Mouse (Mus musculus): ENCODE data around the gene Fcgrt. TPM values are rescaled to one million over a fixed set of nuclear protein-coding genes. Genes with fewer than 3 reads are reported as not detected.

The Fcgrt gene
- polyA plus RNA-seq, 1 experiment from 2014 or later, result 14.1 TPM

- peaks cover 6% of the 10 kb centered on the region; the same call in 1 of the 2 replicates for H3K4me1 ChIP-seq
- no peak overlapping the region for H3K4me3 ChIP-seq
- no peak overlapping the region for H3K9ac ChIP-seq
- H3K4me2 ChIP-seq (replicated peaks), result no peak overlapping the region
- 87% methylated on average over 8 of the region's 8 CpGs for WGBS
- H3K36me3 ChIP-seq, result peaks cover 27% of the 10 kb centered on the region
- ATAC-seq (ENCODE audit: low FRiP score, low read depth), result no peak
- H3K9me3 ChIP-seq, result no peaks in the 10 kb centered on the region
- no peak overlapping the region for H3K27ac ChIP-seq
- peaks cover 8% of the 10 kb centered on the region; the same call in 1 of the 2 replicates for H3K27me3 ChIP-seq (replicated peaks)
Observed at GRCm38 (mm10) chr7:45139904-45140723, 36.5 kb upstream of the Fcgrt start.

GRCm38 (mm10) chr7:45138403-45138802 lies 34.8 kb upstream of the Fcgrt start:
- Histone ChIP-seq H3K27me3 (replicated peaks) (peaks cover 15% of the 10 kb centered on the region; the same call in 1 of the 2 replicates), H3K27ac (no peak overlapping the region), H3K36me3 (peaks cover 13% of the 10 kb centered on the region; the same call in 1 of the 2 replicates), H3K4me1 (peaks cover 6% of the 10 kb centered on the region; the same call in 1 of the 2 replicates), H3K9me3 (no peaks in the 10 kb centered on the region), H3K9ac (no peak overlapping the region), H3K4me3 (no peak overlapping the region), H3K4me2 (replicated peaks) (no peak overlapping the region)
- ATAC-seq (ENCODE audit: low FRiP score, low read depth), result no peak
- WGBS, result 76% methylated on average over 1 of the region's 1 CpGs

- no peak for ATAC-seq (ENCODE audit: low FRiP score, low read depth)
- 81% methylated on average over 12 of the region's 12 CpGs for WGBS
- no peaks in the 10 kb centered on the region for H3K9me3 ChIP-seq
Observed at GRCm38 (mm10) chr7:45137171-45138006, 33.7 kb upstream of the Fcgrt start.

DNA sequence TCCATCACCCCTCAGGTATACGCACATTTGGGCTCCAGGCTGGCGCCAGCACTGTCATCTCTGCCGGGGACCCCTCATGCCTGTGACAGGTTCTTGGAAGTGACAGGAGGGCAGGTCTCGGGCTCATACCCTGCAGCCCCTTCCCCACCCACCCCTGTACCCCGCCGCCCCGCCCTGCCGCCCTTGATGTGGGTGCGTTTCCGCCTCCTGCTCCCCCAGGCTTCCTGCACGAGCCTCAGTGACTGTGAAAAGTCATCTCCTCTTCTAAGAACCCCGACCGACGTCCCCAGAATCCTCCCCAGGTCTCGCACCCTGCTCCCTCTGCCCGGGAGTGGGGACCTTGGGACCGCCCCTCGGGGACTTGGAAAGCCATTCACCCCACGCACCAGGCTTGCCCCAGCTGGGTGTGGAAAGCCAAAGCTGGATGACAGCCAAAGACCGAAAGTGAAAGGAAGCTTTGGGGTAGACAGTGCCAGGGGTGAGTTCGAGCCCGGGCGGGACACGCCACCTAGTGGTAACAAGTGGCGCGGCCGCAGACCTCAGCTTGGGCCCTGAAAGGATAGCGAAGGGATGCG lies 32.4 kb upstream of the Fcgrt start, which contains the start of the genes Gm45713 and Flt3l:
Gene Gm45713, minus strand, starts transcription at position 239 of the 575 bp plus-strand sequence.
Gene Flt3l, minus strand, starts transcription at position 440 of the 575 bp plus-strand sequence.
- peaks cover 6% of the 10 kb centered on the region; the same call in 1 of the 2 replicates for H3K4me1 ChIP-seq
- ATAC-seq (ENCODE audit: low FRiP score, low read depth), result peak; percentile 83
- H3K27ac ChIP-seq, result no peak within 1 kb of the TSS
- peak within 1 kb of the TSS; percentile 74 for H3K4me2 ChIP-seq (replicated peaks)
- WGBS, result 3% methylated on average over 29 of the region's 29 CpGs
- H3K4me3 ChIP-seq, result peak within 1 kb of the TSS; percentile 44
- H3K9ac ChIP-seq, result peak within 1 kb of the TSS; percentile 56
- peaks cover 15% of the 10 kb centered on the region; the same call in 1 of the 2 replicates for H3K27me3 ChIP-seq (replicated peaks)
- no peaks in the 10 kb centered on the region for H3K9me3 ChIP-seq
- H3K36me3 ChIP-seq, result no peaks in the 10 kb centered on the region

More at GRCm38 (mm10) chr7:45137171-45138006, 33.7 kb upstream of the Fcgrt start:
- H3K9ac ChIP-seq, result no peak overlapping the region
- H3K4me1 ChIP-seq, result peaks cover 6% of the 10 kb centered on the region; the same call in 1 of the 2 replicates
- no peak overlapping the region for H3K4me3 ChIP-seq
- no peak overlapping the region for H3K4me2 ChIP-seq (replicated peaks)
- no peak overlapping the region for H3K27ac ChIP-seq
- H3K36me3 ChIP-seq, result peaks cover 4% of the 10 kb centered on the region; the same call in 1 of the 2 replicates
- H3K27me3 ChIP-seq (replicated peaks), result peaks cover 15% of the 10 kb centered on the region; the same call in 1 of the 2 replicates

- WGBS, result 80% methylated on average over 3 of the region's 3 CpGs
- Histone ChIP-seq H3K4me3 (no peak overlapping the region), H3K9me3 (no peaks in the 10 kb centered on the region), H3K4me1 (peaks cover 6% of the 10 kb centered on the region; the same call in 1 of the 2 replicates), H3K9ac (no peak overlapping the region), H3K36me3 (no peaks in the 10 kb centered on the region), H3K4me2 (replicated peaks) (peak overlapping the region; percentile 74), H3K27ac (no peak overlapping the region), H3K27me3 (replicated peaks) (peaks cover 15% of the 10 kb centered on the region; the same call in 1 of the 2 replicates)
- ATAC-seq (ENCODE audit: low FRiP score, low read depth), result no peak
Observed at GRCm38 (mm10) chr7:45135370-45135769, 31.7 kb upstream of the Fcgrt start.

DNA sequence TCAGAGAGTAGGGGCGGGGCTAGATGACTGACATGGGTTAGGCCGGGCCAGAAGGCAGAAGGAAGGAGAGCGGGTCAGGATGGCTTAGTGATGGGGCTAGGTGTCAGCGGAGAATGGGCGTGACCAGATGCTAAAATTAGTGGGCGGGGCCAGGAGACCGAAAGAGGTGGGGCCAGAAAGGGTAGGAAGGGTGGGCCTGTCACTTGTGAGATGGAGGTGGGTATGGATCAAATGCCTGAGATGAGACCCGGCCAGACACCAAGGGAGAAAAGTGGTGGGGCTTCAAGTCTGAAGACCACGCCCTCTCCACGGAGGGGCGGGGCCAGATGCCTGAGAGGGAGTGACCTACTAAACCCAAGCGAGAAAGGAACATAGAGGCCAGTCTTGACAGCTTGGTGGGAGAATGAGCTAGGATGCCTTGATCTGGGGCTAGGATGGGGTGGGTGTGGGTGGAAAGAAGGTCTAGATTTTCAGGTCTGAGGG lies 30.9 kb upstream of the Fcgrt start:
- no peak overlapping the region for H3K4me3 ChIP-seq
- H3K4me2 ChIP-seq (replicated peaks), result peak overlapping the region; percentile 21; the same call in 1 of the 2 replicates
- no peaks in the 10 kb centered on the region for H3K9me3 ChIP-seq
- no peak for ATAC-seq (ENCODE audit: low FRiP score, low read depth)
- WGBS, result 6% methylated on average over 12 of the region's 12 CpGs
- H3K27me3 ChIP-seq (replicated peaks), result peaks cover 15% of the 10 kb centered on the region; the same call in 1 of the 2 replicates
- H3K36me3 ChIP-seq, result no peaks in the 10 kb centered on the region
- H3K27ac ChIP-seq, result no peak overlapping the region
- peaks cover 6% of the 10 kb centered on the region; the same call in 1 of the 2 replicates for H3K4me1 ChIP-seq
- no peak overlapping the region for H3K9ac ChIP-seq

GRCm38 (mm10) chr7:45133446-45134159 lies 30.0 kb upstream of the Fcgrt start:
- Histone ChIP-seq H3K36me3 (no peaks in the 10 kb centered on the region), H3K27me3 (replicated peaks) (peaks cover 15% of the 10 kb centered on the region; the same call in 1 of the 2 replicates), H3K4me1 (peaks cover 6% of the 10 kb centered on the region; the same call in 1 of the 2 replicates), H3K4me2 (replicated peaks) (no peak overlapping the region), H3K9me3 (no peaks in the 10 kb centered on the region), H3K27ac (no peak overlapping the region), H3K4me3 (no peak overlapping the region), H3K9ac (no peak overlapping the region)
- ATAC-seq (ENCODE audit: low FRiP score, low read depth), result no peak
- 72% methylated on average over 8 of the region's 8 CpGs for WGBS

- ATAC-seq (ENCODE audit: low FRiP score, low read depth), result no peak
- no peak overlapping the region for H3K27ac ChIP-seq
- no peak overlapping the region for H3K4me2 ChIP-seq (replicated peaks)
- WGBS, result 88% methylated on average over 11 of the region's 11 CpGs
- peaks cover 7% of the 10 kb centered on the region for H3K36me3 ChIP-seq
- peaks cover 15% of the 10 kb centered on the region; the same call in 1 of the 2 replicates for H3K27me3 ChIP-seq (replicated peaks)
- no peaks in the 10 kb centered on the region for H3K9me3 ChIP-seq
- no peak overlapping the region for H3K4me3 ChIP-seq
- no peak overlapping the region for H3K9ac ChIP-seq
- peaks cover 13% of the 10 kb centered on the region for H3K4me1 ChIP-seq
Observed at GRCm38 (mm10) chr7:45131850-45132249, 28.2 kb upstream of the Fcgrt start.

DNA sequence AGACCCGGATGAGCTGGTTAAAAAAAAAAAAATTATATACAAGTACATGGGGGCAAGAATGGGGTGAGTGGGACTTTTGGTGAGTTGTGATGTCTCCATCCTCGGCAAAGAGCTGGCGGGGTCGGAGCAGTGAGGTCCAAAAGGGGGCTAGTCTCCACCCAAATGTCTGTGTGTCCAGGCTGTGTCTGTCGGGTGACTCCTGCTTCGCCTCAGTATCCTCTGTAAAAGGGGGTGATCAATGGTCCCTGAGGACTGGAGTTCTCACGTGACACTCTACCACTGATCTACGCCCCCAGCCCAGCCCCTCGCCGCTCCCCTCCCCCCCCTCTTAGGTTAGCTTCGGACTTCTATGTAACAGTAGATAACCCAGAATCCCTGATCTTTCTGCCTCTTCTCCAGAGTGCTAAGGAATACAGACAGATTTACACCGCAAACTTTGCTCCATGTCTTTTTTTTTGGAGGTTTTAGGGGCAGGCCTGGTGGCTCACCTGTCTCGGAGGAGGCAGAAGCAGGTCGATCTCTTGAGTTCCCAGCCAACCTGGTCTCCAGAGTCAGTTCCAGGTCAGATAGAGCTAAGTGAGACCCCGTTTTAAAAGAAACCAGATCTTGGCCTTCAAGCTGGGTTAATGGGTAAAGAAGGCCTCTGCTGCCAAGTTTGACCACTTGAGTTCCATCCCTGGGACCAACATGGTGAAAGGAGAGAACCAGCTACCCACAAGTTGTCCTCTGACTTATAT lies 26.3 kb upstream of the Fcgrt start:
- no peak for ATAC-seq (ENCODE audit: low FRiP score, low read depth)
- H3K9ac ChIP-seq, result no peak overlapping the region
- WGBS, result 49% methylated on average over 15 of the region's 15 CpGs

GRCm38 (mm10) chr7:45129318-45129717 lies 25.7 kb upstream of the Fcgrt start:
- ATAC-seq (ENCODE audit: low FRiP score, low read depth), result no peak
- H3K36me3 ChIP-seq, result peaks cover 25% of the 10 kb centered on the region
- peaks cover 22% of the 10 kb centered on the region for H3K4me1 ChIP-seq
- H3K4me3 ChIP-seq, result peak overlapping the region; percentile 43
- no peaks in the 10 kb centered on the region for H3K27me3 ChIP-seq (replicated peaks)
- peak overlapping the region; percentile 65 for H3K4me2 ChIP-seq (replicated peaks)
- peak overlapping the region; percentile 89 for H3K27ac ChIP-seq
- WGBS, result 1% methylated on average over 17 of the region's 17 CpGs
- H3K9me3 ChIP-seq, result no peaks in the 10 kb centered on the region
- peak overlapping the region; percentile 62 for H3K9ac ChIP-seq

More for the DNA sequence above, 26.3 kb upstream of the Fcgrt start:
- Histone ChIP-seq H3K27me3 (replicated peaks) (peaks cover 5% of the 10 kb centered on the region; the same call in 1 of the 2 replicates), H3K4me1 (peaks cover 17% of the 10 kb centered on the region), H3K4me2 (replicated peaks) (peak overlapping the region; percentile 65), H3K9me3 (no peaks in the 10 kb centered on the region), H3K4me3 (no peak overlapping the region), H3K36me3 (peaks cover 25% of the 10 kb centered on the region), H3K27ac (no peak overlapping the region)

All from neural tube, embryonic 12.5 days (tissue).